Mouse (Mus musculus) gastrocnemius, postnatal 25 days (tissue): ENCODE results near the gene Shcbp1l. TPM values are rescaled to one million over a fixed set of nuclear protein-coding genes. Genes with fewer than 3 reads are reported as not detected.
"Not testable (repeated sequence)": the region's sequence is repeated elsewhere in the genome, so short reads cannot be mapped to it uniquely, and the experiment has no call there.

Experiments used
- DNase-seq: peaks from one replicate; pipeline ENCODE4 v3.0.0; 2022
- long read RNA-seq, 2 experiments: library from polyadenylated mRNA; stranded (forward); transcript quantifications; one replicate each; pipeline ENCODE4 v2.0.0; 2021
- total RNA-seq, 2 experiments: library from RNA; stranded (reverse); gene quantifications; 1 replicate in 1 of 2; 2 replicates in 1 of 2; pipeline ENCODE4 v1.2.3; 2021

Shcbp1l gene
- not detected for total RNA-seq
- long read RNA-seq, experiment 1 = 0 reads
- long read RNA-seq, experiment 2, partial matches to known transcripts = 0 of 1 reads
- long read RNA-seq, experiment 2, other reads (novel, unspliced or antisense) = 1 of 1 reads

DNA sequence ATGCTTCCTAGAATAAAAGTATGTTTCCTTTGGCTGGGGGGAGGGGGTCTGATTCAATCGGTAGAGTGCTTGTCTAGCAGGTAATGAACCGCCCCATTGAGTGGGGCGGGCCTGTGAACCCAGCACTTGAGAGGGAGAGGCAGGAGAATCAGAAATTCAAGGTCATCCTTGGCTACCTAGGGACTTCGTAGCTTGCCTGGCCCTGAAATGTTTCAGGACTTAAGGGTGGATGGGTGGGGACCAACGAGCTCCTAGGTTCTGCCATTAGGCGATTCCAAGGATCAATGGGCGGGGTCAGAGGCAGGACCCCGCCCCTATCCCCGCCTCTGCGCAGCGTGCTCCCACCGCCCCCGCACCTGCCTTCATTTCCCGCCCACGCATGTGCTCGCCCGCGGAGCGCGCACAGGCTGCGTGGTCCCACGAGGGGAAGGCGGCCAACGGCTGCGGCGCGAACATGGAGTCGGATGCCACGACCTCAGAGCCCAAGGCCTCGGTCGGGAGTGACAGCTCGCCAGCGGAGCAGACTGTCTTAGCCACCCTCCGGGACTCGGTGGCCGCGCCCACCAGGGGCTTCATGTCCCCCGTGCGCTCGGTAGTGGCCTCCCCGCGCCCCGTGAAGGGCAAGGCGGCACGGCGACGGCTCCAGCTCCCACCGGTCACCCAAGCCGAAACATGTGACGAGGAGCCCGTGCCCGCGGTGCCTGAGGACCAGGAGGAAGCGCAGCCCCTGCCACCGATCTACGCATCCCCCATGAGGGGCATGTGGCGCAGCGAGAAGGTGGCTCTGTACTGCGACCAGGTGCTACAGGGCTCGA lies at the start of gene Shcbp1l:
Shcbp1l (plus strand) TSS at position 393 of the 815 bp plus-strand sequence.
- peak; percentile 51 for DNase-seq

DNA sequence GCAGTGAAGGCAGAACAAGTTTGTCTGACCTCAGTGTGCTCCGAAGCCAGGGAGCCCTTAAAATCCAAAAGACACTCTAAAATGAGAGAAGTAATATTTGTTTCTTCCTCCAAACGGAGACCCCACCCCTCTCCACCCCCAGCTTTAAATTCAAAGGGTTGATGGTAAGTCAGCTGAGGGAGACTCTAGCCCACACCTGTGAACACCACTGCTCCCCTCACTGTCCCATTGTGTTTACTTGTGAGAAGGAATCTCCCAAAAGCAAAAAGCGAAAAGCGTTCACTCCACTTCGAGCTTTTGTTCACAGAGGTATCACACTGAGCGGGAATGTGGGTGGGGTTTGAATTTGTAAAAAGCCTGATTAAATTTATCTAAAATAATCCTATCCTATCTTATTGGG lies 48.5 kb upstream of the Shcbp1l start:
- DNase-seq = no peak

DNA sequence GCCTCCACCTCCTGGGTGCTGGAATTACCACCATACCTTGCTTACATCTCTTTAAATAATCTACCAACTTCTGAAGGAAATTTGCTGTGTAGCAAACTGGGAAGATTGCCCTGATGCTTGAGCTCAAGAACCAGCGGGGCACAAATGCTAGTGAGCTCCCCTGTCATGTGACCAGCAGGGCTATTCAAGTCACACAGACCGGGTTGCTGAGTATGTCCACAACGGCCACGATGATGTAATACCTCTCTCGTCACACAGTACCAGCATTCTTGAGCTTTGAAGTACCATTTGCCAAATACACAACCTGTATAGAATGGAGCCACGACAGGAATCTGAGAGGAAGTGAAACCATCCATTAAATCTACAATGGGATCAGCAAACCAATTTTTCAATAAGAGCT lies 46.4 kb upstream of the Shcbp1l start:
- no peak for DNase-seq

GRCm38 (mm10) chr1:153379832-153380231 lies 45.1 kb upstream of the Shcbp1l start:
- DNase-seq = no peak

- DNase-seq = no peak
These were observed 44.1 kb upstream of the Shcbp1l start for GRCm38 (mm10) chr1:153380746-153381282.

DNA sequence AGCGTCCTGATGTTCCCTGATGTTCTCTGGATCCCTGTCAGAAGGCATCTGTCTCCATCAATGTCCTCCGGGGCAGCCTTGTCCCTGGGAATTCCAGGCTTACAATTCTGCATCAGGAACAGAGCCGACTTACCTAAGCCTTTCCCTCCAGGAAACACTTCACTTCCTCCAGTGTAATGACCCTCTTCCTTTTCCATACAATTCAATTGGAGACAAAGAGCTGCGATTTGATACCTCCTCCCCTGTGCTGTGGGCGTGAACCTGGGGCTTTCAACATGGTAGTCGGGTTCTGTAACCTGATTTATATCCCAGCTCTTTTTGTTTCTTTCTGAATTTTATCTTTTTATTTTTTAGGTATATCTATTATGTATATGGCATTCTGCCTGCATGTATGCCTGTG lies 39.9 kb upstream of the Shcbp1l start:
- DNase-seq = no peak

- not testable (repeated sequence) for DNase-seq
These were observed 39.3 kb upstream of the Shcbp1l start for GRCm38 (mm10) chr1:153385661-153386060.

DNA sequence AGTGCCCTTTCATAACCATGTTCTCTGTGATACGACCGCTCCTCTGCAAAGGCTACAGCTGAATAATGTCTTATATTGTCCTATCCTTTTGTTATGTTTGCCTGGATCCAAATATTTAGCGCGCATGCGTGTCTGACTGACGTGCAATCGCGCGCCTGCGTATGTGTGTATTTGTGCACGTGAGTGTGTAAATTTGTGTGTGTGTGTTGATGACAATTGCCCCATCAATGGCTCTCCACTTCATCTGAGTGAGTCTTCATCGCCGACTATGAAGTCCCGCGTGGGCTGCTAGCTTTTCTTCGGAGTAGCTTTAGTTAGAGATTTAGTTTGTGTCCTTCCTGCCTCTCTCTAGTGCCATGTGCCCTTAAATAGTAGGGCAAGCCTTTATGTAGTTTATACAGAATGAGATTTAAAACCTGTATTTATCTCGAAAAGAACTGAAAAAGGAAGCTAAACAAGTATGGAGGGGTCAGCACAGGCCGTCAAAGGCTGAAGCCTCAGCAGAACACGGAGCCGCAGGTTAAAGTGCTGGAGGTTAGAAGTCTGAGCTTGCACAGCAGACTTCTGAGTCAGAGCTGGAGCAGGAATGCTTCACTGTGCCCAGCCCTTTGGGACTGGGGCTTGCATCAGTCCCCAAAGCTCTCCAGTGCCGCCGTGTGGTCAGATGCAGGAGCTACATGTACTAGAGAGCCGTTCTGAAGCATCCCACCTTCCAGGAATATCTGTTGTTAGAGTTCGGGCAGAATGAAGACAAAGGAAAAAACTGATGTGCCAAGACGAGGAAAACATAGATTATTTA lies 38.5 kb upstream of the Shcbp1l start:
- DNase-seq = peak; percentile 65

DNA sequence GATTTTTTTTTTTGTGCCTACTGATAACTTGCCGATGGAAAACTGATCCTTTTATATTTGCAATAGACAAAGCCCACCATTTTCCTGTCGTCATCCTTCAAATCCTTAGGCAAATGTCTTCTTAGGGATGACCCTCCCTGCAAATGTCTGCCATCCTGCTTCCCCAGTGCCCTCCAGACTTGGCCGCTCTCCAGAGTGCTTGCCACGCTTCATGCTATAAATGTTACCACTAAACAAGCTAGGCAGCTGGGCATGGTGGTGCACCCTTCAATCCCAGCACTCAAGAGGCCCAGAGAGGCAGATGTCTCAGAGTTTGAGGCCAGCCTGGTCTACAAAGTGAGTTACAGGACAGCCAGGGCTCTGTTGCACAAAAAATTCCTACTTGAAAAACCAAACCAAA lies 29.3 kb upstream of the Shcbp1l start:
- not testable (repeated sequence) for DNase-seq

GRCm38 (mm10) chr1:153401765-153402164 lies 23.2 kb upstream of the Shcbp1l start:
- DNase-seq = peak; percentile 43

- DNase-seq = not testable (repeated sequence)
These were observed 17.3 kb upstream of the Shcbp1l start for GRCm38 (mm10) chr1:153407641-153408040.

DNA sequence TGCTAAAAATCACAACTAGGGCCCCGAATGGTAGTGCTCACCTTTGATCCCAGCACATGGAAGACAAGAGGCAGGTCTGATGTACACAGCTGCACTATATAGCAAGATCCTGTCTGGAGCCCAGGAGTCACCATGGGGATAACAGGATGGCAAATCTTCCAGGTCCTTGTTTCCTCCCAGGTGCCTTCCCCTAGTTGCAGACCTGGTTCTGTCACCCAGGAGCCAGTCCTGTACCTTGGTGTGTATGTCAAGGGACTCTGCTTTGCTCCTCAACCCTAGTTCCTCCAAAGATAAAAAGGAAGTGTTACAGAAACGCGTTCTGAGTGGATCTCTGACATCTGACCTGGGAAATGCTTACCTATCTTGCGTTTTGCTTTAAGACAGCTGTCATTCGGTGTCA lies 16.7 kb upstream of the Shcbp1l start:
- DNase-seq = not testable (repeated sequence)

DNA sequence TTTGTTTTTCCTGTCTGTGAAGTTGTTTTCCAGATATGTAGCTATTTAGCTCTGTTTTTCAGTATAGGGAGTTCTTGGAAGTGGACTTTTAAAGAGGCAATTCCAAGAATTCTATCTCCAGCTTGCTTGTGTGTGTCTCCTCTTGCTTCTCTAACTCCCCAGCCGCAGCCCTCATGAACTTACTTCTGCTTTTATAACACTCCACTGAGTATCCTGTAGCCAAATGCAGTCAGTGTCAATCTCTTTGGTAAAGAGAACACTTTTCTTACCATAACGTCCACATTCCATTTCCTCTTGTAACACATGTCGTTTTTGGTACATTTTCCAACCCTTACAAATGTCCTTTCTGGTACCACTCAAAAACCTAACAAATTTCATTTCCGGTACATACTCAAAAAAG lies 14.0 kb upstream of the Shcbp1l start:
- DNase-seq = not testable (repeated sequence)

GRCm38 (mm10) chr1:153411723-153412122 lies 13.2 kb upstream of the Shcbp1l start:
- DNase-seq = no peak

DNA sequence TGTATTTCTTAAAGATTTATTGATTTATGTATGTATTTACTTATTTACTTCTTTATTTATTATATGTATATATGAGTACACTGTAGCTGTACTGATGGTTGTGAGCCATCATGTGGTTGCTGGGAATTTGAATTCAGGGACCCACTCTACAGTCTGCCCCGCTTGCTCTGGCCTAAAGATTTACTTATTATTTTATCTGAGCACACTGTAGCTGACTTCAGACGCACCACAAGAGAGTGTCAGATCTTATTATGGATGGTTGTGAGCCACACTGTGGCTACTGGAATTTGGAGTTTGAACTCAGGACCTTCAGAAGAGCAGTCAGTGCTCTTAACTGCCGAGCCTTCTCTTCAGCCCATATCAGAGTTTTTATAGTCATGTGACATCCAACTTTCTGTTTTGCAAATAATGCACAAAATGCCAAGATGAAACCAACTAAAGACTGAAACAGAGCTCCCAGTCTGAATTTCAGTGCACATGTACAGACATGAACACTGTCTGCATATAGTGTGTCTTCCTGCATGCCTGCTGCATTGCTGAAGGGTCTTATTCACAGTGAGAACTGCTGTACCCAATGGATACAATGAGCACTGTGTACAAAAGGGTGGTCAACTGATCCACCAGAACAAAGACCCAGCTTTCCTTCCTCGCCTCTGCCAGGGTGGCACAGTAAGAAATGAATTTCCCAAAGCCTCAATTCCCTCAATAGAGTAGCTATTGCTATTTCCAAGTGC lies 12.1 kb upstream of the Shcbp1l start:
- DNase-seq = not testable (repeated sequence)

- DNase-seq = not testable (repeated sequence)
These were observed 11.5 kb upstream of the Shcbp1l start for GRCm38 (mm10) chr1:153413397-153414020.

DNA sequence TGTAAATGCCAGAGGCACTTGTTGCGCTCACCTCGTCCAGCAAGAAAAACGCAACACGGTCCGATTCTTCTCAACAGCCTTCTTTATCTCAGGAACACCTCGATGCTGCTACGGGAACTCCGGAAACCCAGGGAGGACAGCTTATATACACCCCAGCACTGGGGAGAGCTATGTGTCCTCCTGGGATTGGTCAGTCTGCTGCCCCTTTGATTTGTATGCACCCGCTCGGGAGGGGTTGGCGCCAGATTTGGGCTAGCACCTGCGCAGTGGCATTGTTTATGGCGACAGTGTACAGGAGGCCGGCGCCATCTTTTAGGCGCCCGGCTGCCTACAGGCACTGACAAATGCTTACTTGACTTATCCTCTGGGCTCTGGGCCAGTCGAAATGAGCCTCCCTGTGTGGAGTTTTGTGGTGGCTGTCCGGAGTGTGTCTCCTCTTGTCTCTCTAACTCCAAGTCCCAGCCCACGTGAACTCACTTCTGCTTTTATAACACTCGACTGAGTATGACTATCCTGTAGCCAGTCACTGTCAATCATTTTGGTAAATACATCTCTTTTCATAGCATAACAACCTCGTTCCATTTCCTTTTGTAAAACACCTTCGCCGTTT lies 10.7 kb upstream of the Shcbp1l start:
- peak; percentile 83 for DNase-seq

GRCm38 (mm10) chr1:153414962-153415361 lies 10.0 kb upstream of the Shcbp1l start:
- peak; percentile 61 for DNase-seq

- not testable (repeated sequence) for DNase-seq
These were observed 9.2 kb upstream of the Shcbp1l start for GRCm38 (mm10) chr1:153415742-153416141.

GRCm38 (mm10) chr1:153416271-153416832 lies 8.6 kb upstream of the Shcbp1l start:
- DNase-seq = not testable (repeated sequence)

- DNase-seq = not testable (repeated sequence)
These were observed 7.2 kb upstream of the Shcbp1l start for GRCm38 (mm10) chr1:153417805-153418204.
